7 mouse cellular contexts compared by ENCODE assay signal in the genomic region with DNA sequence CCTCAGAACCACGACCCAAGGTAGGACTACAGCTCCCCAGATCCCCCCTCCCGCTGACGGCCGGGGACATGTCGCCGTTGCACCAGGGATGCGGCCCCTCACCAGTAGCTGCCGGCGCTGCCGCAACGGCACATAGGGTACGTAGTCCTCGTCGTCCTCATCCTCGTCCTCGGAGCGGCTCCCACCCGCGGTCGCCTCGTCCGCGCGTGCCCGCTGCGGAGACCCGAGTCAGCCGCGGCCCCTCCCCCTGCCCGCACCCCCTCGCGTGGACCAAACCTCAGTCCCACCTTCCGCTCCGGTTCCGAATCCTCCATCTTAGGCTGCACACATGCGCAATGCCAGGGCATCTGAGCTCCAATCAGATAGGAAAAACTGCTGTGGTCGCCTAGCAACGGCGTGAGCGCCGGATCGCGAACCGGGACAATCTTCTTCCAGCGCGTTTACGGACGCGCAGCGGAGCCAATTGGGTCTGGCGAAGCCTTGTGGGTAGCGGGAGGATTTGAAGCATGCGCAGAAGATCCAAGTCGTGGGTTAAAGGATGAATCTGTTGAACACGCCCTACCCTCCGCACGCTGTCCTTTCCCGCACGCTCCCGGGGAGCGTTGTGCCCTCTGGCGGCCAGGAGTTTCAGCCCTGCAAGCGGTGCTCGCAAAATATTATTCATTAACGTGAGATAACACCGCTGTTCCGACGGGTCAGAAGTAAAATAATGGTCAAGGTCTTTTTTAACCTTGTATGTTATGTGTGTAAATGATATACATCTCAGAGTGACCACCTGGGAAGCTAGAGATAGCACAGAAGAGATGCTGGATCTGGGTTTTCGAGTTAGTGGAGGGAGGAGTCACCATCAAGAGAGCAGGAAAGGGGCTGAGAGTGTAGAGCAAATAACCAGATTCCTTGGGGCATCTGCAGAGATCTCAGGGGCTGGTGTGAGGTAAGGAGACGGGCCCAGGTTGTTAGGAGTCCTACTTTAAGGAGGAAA. TPM values are rescaled to one million over a fixed set of nuclear protein-coding genes. Genes with fewer than 3 reads are reported as not detected.
A peak's percentile ranks its signal among the peaks of the same experiment; 100 is the strongest.
DNase-seq lines count a peak whose midpoint lies in the region; ATAC-seq lines count a peak whose summit lies in the region.

A gene (minus strand): TSS at position 465 of the 982 bp plus-strand sequence.

- peak within 1 kb of the TSS; percentile 87 for H3K9ac ChIP-seq in embryonic facial prominence, embryonic 12.5 days
- peak within 1 kb of the TSS; percentile 79 for H3K9ac ChIP-seq in limb, embryonic 11.5 days (ENCODE audit: low read length)
- peak within 1 kb of the TSS; percentile 74 for H3K9ac ChIP-seq in midbrain, embryonic 14.5 days (replicated peaks; ENCODE audit: low read length)

- H3K27ac ChIP-seq in embryonic facial prominence, embryonic 12.5 days = peak within 1 kb of the TSS; percentile 70
- no peak within 1 kb of the TSS for H3K27ac ChIP-seq in limb, embryonic 11.5 days (replicated peaks; ENCODE audit: low read depth, low read length)
- peak within 1 kb of the TSS; percentile 82 for H3K27ac ChIP-seq in midbrain, embryonic 14.5 days (replicated peaks; ENCODE audit: low read depth, low read length)

- H3K4me1 ChIP-seq in embryonic facial prominence, embryonic 12.5 days = peaks cover 10% of the 10 kb centered on the region; the same call in 1 of the 2 replicates
- H3K4me1 ChIP-seq in limb, embryonic 11.5 days (ENCODE audit: control insufficient read depth, insufficient read depth, low read length) = peaks cover 9% of the 10 kb centered on the region; the same call in 1 of the 2 replicates
- peaks cover 9% of the 10 kb centered on the region for H3K4me1 ChIP-seq in midbrain, embryonic 14.5 days (ENCODE audit: control insufficient read depth, insufficient read depth, low read length)

- peak within 1 kb of the TSS; percentile 96 for H3K4me3 ChIP-seq in embryonic facial prominence, embryonic 12.5 days
- peak within 1 kb of the TSS; percentile 92 for H3K4me3 ChIP-seq in limb, embryonic 11.5 days (ENCODE audit: low read depth, low read length)
- peak within 1 kb of the TSS; percentile 79 for H3K4me3 ChIP-seq in midbrain, embryonic 14.5 days (replicated peaks; ENCODE audit: low read depth, low read length)

- peaks cover 74% of the 10 kb centered on the region for H3K36me3 ChIP-seq in embryonic facial prominence, embryonic 12.5 days
- peaks cover 24% of the 10 kb centered on the region for H3K36me3 ChIP-seq in limb, embryonic 11.5 days (ENCODE audit: control insufficient read depth, insufficient read depth, low read length)
- H3K36me3 ChIP-seq in midbrain, embryonic 14.5 days (ENCODE audit: control insufficient read depth, insufficient read depth, low read length) = peaks cover 72% of the 10 kb centered on the region

- H3K4me2 ChIP-seq in embryonic facial prominence, embryonic 12.5 days (replicated peaks) = peak within 1 kb of the TSS; percentile 96
- peak within 1 kb of the TSS; percentile 95 for H3K4me2 ChIP-seq in limb, embryonic 11.5 days (ENCODE audit: low read depth, severe bottlenecking)
- peak within 1 kb of the TSS; percentile 94 for H3K4me2 ChIP-seq in midbrain, embryonic 14.5 days (ENCODE audit: low read length)

- peak; percentile 93 for ATAC-seq in embryonic facial prominence, embryonic 12.5 days (ENCODE audit: insufficient number of reproducible peaks, insufficient read depth, low FRiP score, low TSS enrichment)
- peak; percentile 95 for ATAC-seq in limb, embryonic 11.5 days (ENCODE audit: insufficient number of reproducible peaks, low FRiP score, low TSS enrichment, low read depth)
- peak; percentile 96 for ATAC-seq in midbrain, embryonic 14.5 days (ENCODE audit: low FRiP score, low TSS enrichment)

- DNase-seq in adrenal gland, postnatal 25 days = peak; percentile 97
- DNase-seq in heart, adult 11 months = peak; percentile 100
- DNase-seq in kidney, adult 18-20 months = peak; percentile 100
- peak; percentile 99 for DNase-seq in limb, embryonic 11.5 days (ENCODE audit: low spot score)
- peak; percentile 99 for DNase-seq in midbrain, embryonic 14.5 days
- peak; percentile 98 to 99 for DNase-seq in spleen, adult 18-20 months

- H3K27me3 ChIP-seq in embryonic facial prominence, embryonic 12.5 days = no peaks in the 10 kb centered on the region
- no peaks in the 10 kb centered on the region for H3K27me3 ChIP-seq in limb, embryonic 11.5 days (ENCODE audit: control insufficient read depth, insufficient read depth, low read length)
- H3K27me3 ChIP-seq in midbrain, embryonic 14.5 days (ENCODE audit: control insufficient read depth, insufficient read depth, low read length) = no peaks in the 10 kb centered on the region

- no peaks in the 10 kb centered on the region for H3K9me3 ChIP-seq in embryonic facial prominence, embryonic 12.5 days
- H3K9me3 ChIP-seq in limb, embryonic 11.5 days (ENCODE audit: control insufficient read depth, low read length) = no peaks in the 10 kb centered on the region
- H3K9me3 ChIP-seq in midbrain, embryonic 14.5 days (ENCODE audit: control insufficient read depth, low read length) = no peaks in the 10 kb centered on the region

- WGBS in embryonic facial prominence, embryonic 12.5 days = under 1% methylated on average over 70 of the region's 70 CpGs
- WGBS in limb, embryonic 11.5 days = under 1% methylated on average over 70 of the region's 70 CpGs
- 1% methylated on average over 70 of the region's 70 CpGs for WGBS in midbrain, embryonic 14.5 days

RNA-seq across cellular contexts. Expression of the gene that starts here (rescaled TPM):
- 52.6 and 57.3 TPM in 2 replicates for total RNA-seq in adrenal gland, postnatal 25 days (2021)
- polyA plus RNA-seq in embryonic facial prominence, embryonic 12.5 days (2016; fragmentation: Nextera tagmentation; extraction: Ambion mirVana) = 78.5 and 80.3 TPM in 2 replicates
- 82.5 and 84.0 TPM in 2 replicates for polyA plus RNA-seq in limb, embryonic 11.5 days (2014; fragmentation: Nextera tagmentation; extraction: Ambion mirVana)
- 56.2 and 57.6 TPM in 2 replicates for polyA plus RNA-seq in midbrain, embryonic 14.5 days (2014; fragmentation: Nextera tagmentation; extraction: Ambion mirVana)
